Mouse (Mus musculus) forebrain, embryonic 13.5 days (tissue): ENCODE results near the gene Bcas3. TPM values are rescaled to one million over a fixed set of nuclear protein-coding genes. Genes with fewer than 3 reads are reported as not detected.

Experiments used
- ATAC-seq: fragments of 200-750 bp; cut with Nextera tagmentation; 2 replicates; pipeline ENCODE4 v1.8.0; 2017
- H3K27ac ChIP-seq: fragments of 300-500 bp; sonication (generic); 2 replicates; pipeline ENCODE4 v1.5.1; 2015; ENCODE audit warnings: inconsistent platforms, mild to moderate bottlenecking, moderate library complexity
- H3K27me3 ChIP-seq: fragments of 300-500 bp; sonication (generic); 2 replicates; pipeline ENCODE4 v1.6.1; 2015; ENCODE audit warnings: mild to moderate bottlenecking, inconsistent platforms
- H3K36me3 ChIP-seq: fragments of 300-500 bp; sonication (generic); 2 replicates; pipeline ENCODE4 v1.6.1; 2015; ENCODE audit warnings: mild to moderate bottlenecking, inconsistent platforms; ENCODE audit not compliant: poor library complexity, severe bottlenecking
- H3K4me1 ChIP-seq: fragments of 300-500 bp; sonication (generic); 2 replicates; pipeline ENCODE4 v1.6.1; 2015; ENCODE audit warnings: inconsistent platforms
- H3K4me2 ChIP-seq: fragments of 300-500 bp; sonication (generic); 2 replicates; pipeline ENCODE4 v1.6.1; 2015; ENCODE audit warnings: inconsistent platforms, mild to moderate bottlenecking, moderate library complexity
- H3K4me3 ChIP-seq: fragments of 300-500 bp; sonication (generic); 2 replicates; pipeline ENCODE4 v1.5.1; 2015; ENCODE audit warnings: mild to moderate bottlenecking, inconsistent platforms
- H3K9ac ChIP-seq: fragments of 300-500 bp; sonication (generic); 2 replicates; pipeline ENCODE4 v1.6.1; 2015; ENCODE audit warnings: mild to moderate bottlenecking, inconsistent platforms
- H3K9me3 ChIP-seq: fragments of 300-500 bp; sonication (generic); replicated peaks from 2 replicates; pipeline ENCODE4 v1.6.1; 2016; ENCODE audit warnings: inconsistent platforms
- WGBS: fragments of 180-500 bp; shearing (Covaris S2); methylation state at CpG from one replicate; pipeline ENCODE4 v1.1.7; 2015; 5-methylcytosine and 5-hydroxymethylcytosine counted together
- polyA plus RNA-seq: library from polyadenylated mRNA; unstranded; fragments of >200 nt; fragmentation: Nextera tagmentation; extraction: Ambion mirVana; gene quantifications from 2 replicates; pipeline ENCODE4 v1.2.1, GENCODE M21; 2015

Gene Bcas3
- polyA plus RNA-seq, 1 experiment from 2014 or later: 19.6 TPM

GRCm38 (mm10) chr11:85641486-85641885 is 288.5 kb downstream of the Bcas3 start:
- Histone ChIP-seq H3K4me1 (peaks cover 18% of the 10 kb centered on the region), H3K27ac (no peak overlapping the region), H3K36me3 (no peaks in the 10 kb centered on the region), H3K4me2 (no peak overlapping the region), H3K4me3 (no peak overlapping the region), H3K27me3 (no peaks in the 10 kb centered on the region), H3K9me3 (no peaks in the 10 kb centered on the region), H3K9ac (no peak overlapping the region)
- no peak for ATAC-seq
- WGBS: 69% methylated on average over 4 of the region's 4 CpGs

- peaks cover 18% of the 10 kb centered on the region for H3K4me1 ChIP-seq
- no peak overlapping the region for H3K27ac ChIP-seq
- no peaks in the 10 kb centered on the region for H3K36me3 ChIP-seq
- H3K9me3 ChIP-seq: no peaks in the 10 kb centered on the region
- H3K27me3 ChIP-seq: no peaks in the 10 kb centered on the region
- H3K4me3 ChIP-seq: no peak overlapping the region
- ATAC-seq: no peak
- no peak overlapping the region for H3K9ac ChIP-seq
- no peak overlapping the region for H3K4me2 ChIP-seq
- WGBS: 63% methylated on average over 6 of the region's 6 CpGs
Measured at GRCm38 (mm10) chr11:85642591-85642990, 289.6 kb downstream of the Bcas3 start.

- no peak overlapping the region for H3K4me3 ChIP-seq
- H3K4me1 ChIP-seq: peaks cover 18% of the 10 kb centered on the region
- ATAC-seq: no peak
- no peaks in the 10 kb centered on the region for H3K27me3 ChIP-seq
- no peaks in the 10 kb centered on the region for H3K36me3 ChIP-seq
- H3K4me2 ChIP-seq: no peak overlapping the region
- 90% methylated on average over 4 of the region's 4 CpGs for WGBS
- no peak overlapping the region for H3K27ac ChIP-seq
- no peak overlapping the region for H3K9ac ChIP-seq
- no peaks in the 10 kb centered on the region for H3K9me3 ChIP-seq
Measured at GRCm38 (mm10) chr11:85643025-85643424, 290.1 kb downstream of the Bcas3 start.

- 73% methylated on average over 10 of the region's 10 CpGs for WGBS
- Histone ChIP-seq H3K4me3 (no peak overlapping the region), H3K4me2 (no peak overlapping the region), H3K36me3 (no peaks in the 10 kb centered on the region), H3K4me1 (peaks cover 18% of the 10 kb centered on the region), H3K27ac (no peak overlapping the region), H3K9ac (no peak overlapping the region), H3K27me3 (no peaks in the 10 kb centered on the region), H3K9me3 (no peaks in the 10 kb centered on the region)
- no peak for ATAC-seq
Measured at GRCm38 (mm10) chr11:85643479-85644000, 290.6 kb downstream of the Bcas3 start.

GRCm38 (mm10) chr11:85644027-85644747 is 291.2 kb downstream of the Bcas3 start:
- Histone ChIP-seq H3K9me3 (no peaks in the 10 kb centered on the region), H3K36me3 (no peaks in the 10 kb centered on the region), H3K4me1 (peaks cover 18% of the 10 kb centered on the region), H3K9ac (no peak overlapping the region), H3K27me3 (no peaks in the 10 kb centered on the region), H3K27ac (no peak overlapping the region), H3K4me3 (no peak overlapping the region), H3K4me2 (no peak overlapping the region)
- WGBS: 79% methylated on average over 12 of the region's 12 CpGs
- ATAC-seq: no peak

- no peak overlapping the region for H3K27ac ChIP-seq
- H3K36me3 ChIP-seq: no peaks in the 10 kb centered on the region
- WGBS: 92% methylated on average over 6 of the region's 6 CpGs
- H3K9me3 ChIP-seq: no peaks in the 10 kb centered on the region
- H3K4me1 ChIP-seq: peaks cover 18% of the 10 kb centered on the region
- no peak overlapping the region for H3K4me2 ChIP-seq
- no peak for ATAC-seq
- no peaks in the 10 kb centered on the region for H3K27me3 ChIP-seq
- no peak overlapping the region for H3K4me3 ChIP-seq
- no peak overlapping the region for H3K9ac ChIP-seq
Measured at GRCm38 (mm10) chr11:85644748-85645060, 291.7 kb downstream of the Bcas3 start.

- Histone ChIP-seq H3K9ac (no peak overlapping the region), H3K36me3 (no peaks in the 10 kb centered on the region), H3K27me3 (no peaks in the 10 kb centered on the region), H3K4me1 (peaks cover 16% of the 10 kb centered on the region), H3K4me3 (no peak overlapping the region), H3K9me3 (no peaks in the 10 kb centered on the region), H3K4me2 (no peak overlapping the region), H3K27ac (no peak overlapping the region)
- WGBS: 67% methylated on average over 7 of the region's 7 CpGs
- no peak for ATAC-seq
Measured at GRCm38 (mm10) chr11:85645152-85645835, 292.3 kb downstream of the Bcas3 start.

- H3K36me3 ChIP-seq: no peaks in the 10 kb centered on the region
- no peak overlapping the region for H3K27ac ChIP-seq
- no peak overlapping the region for H3K4me3 ChIP-seq
- no peak overlapping the region for H3K4me2 ChIP-seq
- H3K4me1 ChIP-seq: no peaks in the 10 kb centered on the region
- no peaks in the 10 kb centered on the region for H3K27me3 ChIP-seq
- H3K9ac ChIP-seq: no peak overlapping the region
- ATAC-seq: no peak
- WGBS: 78% methylated on average over 3 of the region's 3 CpGs
- H3K9me3 ChIP-seq: no peaks in the 10 kb centered on the region
Measured at GRCm38 (mm10) chr11:85648893-85649292, 295.9 kb downstream of the Bcas3 start.

GRCm38 (mm10) chr11:85649373-85649772 is 296.4 kb downstream of the Bcas3 start:
- no peak overlapping the region for H3K4me3 ChIP-seq
- no peak for ATAC-seq
- H3K9me3 ChIP-seq: no peaks in the 10 kb centered on the region
- no peaks in the 10 kb centered on the region for H3K4me1 ChIP-seq
- WGBS: 90% methylated on average over 9 of the region's 9 CpGs
- no peak overlapping the region for H3K9ac ChIP-seq
- no peaks in the 10 kb centered on the region for H3K27me3 ChIP-seq
- no peak overlapping the region for H3K27ac ChIP-seq
- H3K36me3 ChIP-seq: no peaks in the 10 kb centered on the region
- no peak overlapping the region for H3K4me2 ChIP-seq

- 78% methylated on average over 4 of the region's 4 CpGs for WGBS
Measured at GRCm38 (mm10) chr11:85657471-85657870, 304.5 kb downstream of the Bcas3 start.

GRCm38 (mm10) chr11:85660304-85660703 is 307.3 kb downstream of the Bcas3 start:
- Histone ChIP-seq H3K4me2 (no peak overlapping the region), H3K9me3 (no peaks in the 10 kb centered on the region), H3K27ac (no peak overlapping the region), H3K27me3 (no peaks in the 10 kb centered on the region), H3K9ac (no peak overlapping the region), H3K4me3 (no peak overlapping the region), H3K36me3 (no peaks in the 10 kb centered on the region), H3K4me1 (no peaks in the 10 kb centered on the region)
- ATAC-seq: no peak
- 89% methylated on average over 4 of the region's 4 CpGs for WGBS

More at GRCm38 (mm10) chr11:85657471-85657870, 304.5 kb downstream of the Bcas3 start:
- Histone ChIP-seq H3K9me3 (no peaks in the 10 kb centered on the region), H3K36me3 (no peaks in the 10 kb centered on the region), H3K27ac (no peak overlapping the region), H3K4me1 (no peaks in the 10 kb centered on the region), H3K27me3 (no peaks in the 10 kb centered on the region), H3K4me3 (no peak overlapping the region), H3K4me2 (no peak overlapping the region), H3K9ac (no peak overlapping the region)
- no peak for ATAC-seq

GRCm38 (mm10) chr11:85667176-85667575 is 314.2 kb downstream of the Bcas3 start:
- Histone ChIP-seq H3K9ac (no peak overlapping the region), H3K27ac (no peak overlapping the region), H3K4me3 (no peak overlapping the region), H3K4me2 (no peak overlapping the region), H3K27me3 (no peaks in the 10 kb centered on the region), H3K9me3 (no peaks in the 10 kb centered on the region), H3K36me3 (no peaks in the 10 kb centered on the region), H3K4me1 (peaks cover 5% of the 10 kb centered on the region; the same call in 1 of the 2 replicates)
- WGBS: 58% methylated on average over 7 of the region's 7 CpGs
- no peak for ATAC-seq
